Mouse (Mus musculus): ENCODE results near the gene Anxa6. TPM values are rescaled to one million over a fixed set of nuclear protein-coding genes. Genes with fewer than 3 reads are reported as not detected.

Anxa6 gene
- polyA plus RNA-seq, 1 experiment from 2014 or later = 86.9 TPM

DNA sequence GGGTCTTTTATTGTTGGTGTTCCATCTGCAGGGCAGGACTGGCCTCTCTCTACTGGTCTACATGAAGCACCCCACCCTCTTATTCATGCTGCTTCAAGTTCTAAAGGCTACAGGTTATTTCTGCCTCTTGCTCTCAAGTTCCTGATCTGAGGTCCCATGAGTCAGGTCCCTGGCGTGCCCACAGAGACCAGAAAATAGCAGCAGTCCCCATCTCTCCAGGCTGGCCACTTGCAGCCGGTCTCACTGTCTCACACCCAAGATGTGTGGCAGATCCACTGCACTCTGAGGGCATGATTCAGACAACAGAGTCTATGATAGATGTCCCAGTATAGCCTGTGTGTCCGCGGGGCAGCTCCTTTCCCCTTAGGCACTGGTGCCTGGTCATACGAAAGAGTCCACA, 27.6 kb upstream of the Anxa6 start:
- no peak for ATAC-seq
- Histone ChIP-seq H3K4me2 (replicated peaks; ENCODE audit: low read depth) (no peak overlapping the region), H3K4me1 (replicated peaks; ENCODE audit: control insufficient read depth, insufficient read depth, low read length) (no peaks in the 10 kb centered on the region), H3K4me3 (ENCODE audit: low read depth, low read length) (no peak overlapping the region), H3K36me3 (ENCODE audit: control insufficient read depth, insufficient read depth) (no peaks in the 10 kb centered on the region), H3K9me3 (ENCODE audit: control insufficient read depth) (no peaks in the 10 kb centered on the region), H3K9ac (ENCODE audit: low read depth, low read length) (no peak overlapping the region), H3K27ac (ENCODE audit: low read depth, low read length) (no peak overlapping the region), H3K27me3 (replicated peaks; ENCODE audit: control insufficient read depth, insufficient read depth, low read length) (no peaks in the 10 kb centered on the region)
- 86% methylated on average over 5 of the region's 5 CpGs for WGBS
- TF ChIP-seq CTCF (IDR thresholded peaks at IDR 0.05; ENCODE audit: low read depth) = no peak

GRCm38 (mm10) chr11:55057511-55057910, 24.3 kb upstream of the Anxa6 start:
- H3K36me3 ChIP-seq (ENCODE audit: control insufficient read depth, insufficient read depth) = no peaks in the 10 kb centered on the region
- H3K27me3 ChIP-seq (replicated peaks; ENCODE audit: control insufficient read depth, insufficient read depth, low read length) = no peaks in the 10 kb centered on the region
- peak; percentile 28; the same call in 1 of the 2 replicates for TF ChIP-seq CTCF (IDR thresholded peaks at IDR 0.05; ENCODE audit: low read depth)
- no peak overlapping the region for H3K4me2 ChIP-seq (replicated peaks; ENCODE audit: low read depth)
- ATAC-seq = no peak
- no peaks in the 10 kb centered on the region for H3K4me1 ChIP-seq (replicated peaks; ENCODE audit: control insufficient read depth, insufficient read depth, low read length)
- no peak overlapping the region for H3K27ac ChIP-seq (ENCODE audit: low read depth, low read length)
- H3K4me3 ChIP-seq (ENCODE audit: low read depth, low read length) = no peak overlapping the region
- no peaks in the 10 kb centered on the region for H3K9me3 ChIP-seq (ENCODE audit: control insufficient read depth)
- WGBS = 81% methylated on average over 3 of the region's 3 CpGs
- no peak overlapping the region for H3K9ac ChIP-seq (ENCODE audit: low read depth, low read length)

- WGBS = 72% methylated on average over 7 of the region's 7 CpGs
- Histone ChIP-seq H3K4me2 (replicated peaks; ENCODE audit: low read depth) (no peak overlapping the region), H3K27ac (ENCODE audit: low read depth, low read length) (no peak overlapping the region), H3K36me3 (ENCODE audit: control insufficient read depth, insufficient read depth) (no peaks in the 10 kb centered on the region), H3K27me3 (replicated peaks; ENCODE audit: control insufficient read depth, insufficient read depth, low read length) (no peaks in the 10 kb centered on the region), H3K4me3 (ENCODE audit: low read depth, low read length) (no peak overlapping the region), H3K9me3 (ENCODE audit: control insufficient read depth) (no peaks in the 10 kb centered on the region), H3K4me1 (replicated peaks; ENCODE audit: control insufficient read depth, insufficient read depth, low read length) (no peaks in the 10 kb centered on the region), H3K9ac (ENCODE audit: low read depth, low read length) (no peak overlapping the region)
- TF ChIP-seq CTCF (IDR thresholded peaks at IDR 0.05; ENCODE audit: low read depth) = no peak
- ATAC-seq = no peak
These were observed 17.7 kb upstream of the Anxa6 start for GRCm38 (mm10) chr11:55050837-55051510.

DNA sequence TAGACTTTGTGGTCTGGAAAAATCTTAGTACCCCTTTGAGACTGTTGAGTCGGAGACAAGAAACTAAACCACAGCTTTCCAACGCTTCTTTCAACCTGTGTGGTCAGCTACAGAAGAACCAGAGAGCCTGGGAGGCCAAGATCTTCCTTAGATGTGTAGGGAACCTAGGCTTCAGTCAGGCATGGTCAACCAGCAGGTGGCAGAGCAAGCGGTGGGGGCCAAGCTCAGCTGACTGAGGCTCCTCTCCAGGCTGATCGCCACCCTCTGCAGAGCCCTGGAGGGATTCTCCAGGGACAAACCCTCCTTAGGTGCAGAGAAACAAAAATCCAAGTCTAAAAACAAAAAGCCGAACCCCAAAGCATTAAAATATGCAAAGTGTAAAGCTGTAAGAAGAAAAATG, 13.4 kb upstream of the Anxa6 start:
- H3K4me3 ChIP-seq (ENCODE audit: low read depth, low read length) = no peak overlapping the region
- no peaks in the 10 kb centered on the region for H3K27me3 ChIP-seq (replicated peaks; ENCODE audit: control insufficient read depth, insufficient read depth, low read length)
- H3K36me3 ChIP-seq (ENCODE audit: control insufficient read depth, insufficient read depth) = no peaks in the 10 kb centered on the region
- no peak overlapping the region for H3K9ac ChIP-seq (ENCODE audit: low read depth, low read length)
- no peaks in the 10 kb centered on the region for H3K4me1 ChIP-seq (replicated peaks; ENCODE audit: control insufficient read depth, insufficient read depth, low read length)
- no peaks in the 10 kb centered on the region for H3K9me3 ChIP-seq (ENCODE audit: control insufficient read depth)
- no peak overlapping the region for H3K27ac ChIP-seq (ENCODE audit: low read depth, low read length)
- H3K4me2 ChIP-seq (replicated peaks; ENCODE audit: low read depth) = no peak overlapping the region
- 57% methylated on average over 5 of the region's 5 CpGs for WGBS
- TF ChIP-seq CTCF (IDR thresholded peaks at IDR 0.05; ENCODE audit: low read depth) = peak; percentile 78
- no peak for ATAC-seq

- Histone ChIP-seq H3K4me2 (replicated peaks; ENCODE audit: low read depth) (no peak overlapping the region), H3K9ac (ENCODE audit: low read depth, low read length) (no peak overlapping the region), H3K27me3 (replicated peaks; ENCODE audit: control insufficient read depth, insufficient read depth, low read length) (no peaks in the 10 kb centered on the region), H3K36me3 (ENCODE audit: control insufficient read depth, insufficient read depth) (no peaks in the 10 kb centered on the region), H3K4me3 (ENCODE audit: low read depth, low read length) (no peak overlapping the region), H3K9me3 (ENCODE audit: control insufficient read depth) (no peaks in the 10 kb centered on the region), H3K27ac (ENCODE audit: low read depth, low read length) (no peak overlapping the region), H3K4me1 (replicated peaks; ENCODE audit: control insufficient read depth, insufficient read depth, low read length) (no peaks in the 10 kb centered on the region)
- 80% methylated on average over 4 of the region's 4 CpGs for WGBS
- ATAC-seq = no peak
- peak; percentile 62 for TF ChIP-seq CTCF (IDR thresholded peaks at IDR 0.05; ENCODE audit: low read depth)
These were observed 8.1 kb upstream of the Anxa6 start for GRCm38 (mm10) chr11:55041348-55041747.

DNA sequence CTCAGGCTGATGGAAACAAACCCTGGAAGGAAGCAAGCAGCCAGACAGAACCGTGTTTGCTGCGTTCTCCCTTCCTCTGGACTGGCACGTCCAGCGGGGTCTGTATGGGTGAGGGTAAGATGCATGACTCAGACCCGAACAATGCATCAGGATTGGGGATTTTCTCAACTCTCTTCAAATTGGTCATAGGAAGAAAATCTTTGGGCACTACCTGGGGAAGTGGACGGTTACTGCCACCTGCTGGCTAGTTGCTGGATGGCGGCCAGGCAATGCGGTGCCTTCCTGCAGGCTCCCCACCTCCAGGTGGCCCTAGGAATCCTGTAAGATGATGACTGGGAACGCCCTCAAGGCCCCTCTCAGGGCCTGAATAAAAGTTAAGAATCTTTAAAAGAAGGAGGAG, 6.3 kb upstream of the Anxa6 start:
- WGBS = 7% methylated on average over 9 of the region's 9 CpGs
- H3K27ac ChIP-seq (ENCODE audit: low read depth, low read length) = no peak overlapping the region
- H3K36me3 ChIP-seq (ENCODE audit: control insufficient read depth, insufficient read depth) = no peaks in the 10 kb centered on the region
- no peaks in the 10 kb centered on the region for H3K4me1 ChIP-seq (replicated peaks; ENCODE audit: control insufficient read depth, insufficient read depth, low read length)
- no peak overlapping the region for H3K4me2 ChIP-seq (replicated peaks; ENCODE audit: low read depth)
- no peak overlapping the region for H3K9ac ChIP-seq (ENCODE audit: low read depth, low read length)
- H3K4me3 ChIP-seq (ENCODE audit: low read depth, low read length) = no peak overlapping the region
- TF ChIP-seq CTCF (IDR thresholded peaks at IDR 0.05; ENCODE audit: low read depth) = peak; percentile 98
- no peaks in the 10 kb centered on the region for H3K9me3 ChIP-seq (ENCODE audit: control insufficient read depth)
- H3K27me3 ChIP-seq (replicated peaks; ENCODE audit: control insufficient read depth, insufficient read depth, low read length) = no peaks in the 10 kb centered on the region
- no peak for ATAC-seq
